Mouse (Mus musculus): ENCODE data around the gene Chn1.
A peak's percentile ranks its signal among the peaks of the same experiment; 100 is the strongest.

Chn1 gene

GRCm38 (mm10) chr2:73745647-73746374 lies 29.3 kb downstream of the Chn1 start:
- DNase-seq = peak; percentile 39 to 44

GRCm38 (mm10) chr2:73741286-73741685 lies 33.9 kb downstream of the Chn1 start:
- no peak for DNase-seq

- DNase-seq = no peak
Observed at GRCm38 (mm10) chr2:73727868-73728267, 47.3 kb downstream of the Chn1 start.

- DNase-seq = no peak
Observed at GRCm38 (mm10) chr2:73724934-73725333, 50.2 kb downstream of the Chn1 start.

- DNase-seq = no peak
Observed at GRCm38 (mm10) chr2:73721821-73722220, 53.3 kb downstream of the Chn1 start.

GRCm38 (mm10) chr2:73712481-73712880 lies 62.7 kb downstream of the Chn1 start:
- peak in 1 of 2 experiments; percentile 13 for DNase-seq

GRCm38 (mm10) chr2:73693045-73693444 lies 82.1 kb downstream of the Chn1 start:
- DNase-seq = no peak

GRCm38 (mm10) chr2:73690783-73691604 lies 84.2 kb downstream of the Chn1 start:
- no peak for DNase-seq

GRCm38 (mm10) chr2:73682500-73682899 lies 92.6 kb downstream of the Chn1 start:
- DNase-seq = no peak

GRCm38 (mm10) chr2:73680425-73681027 lies 94.6 kb downstream of the Chn1 start:
- DNase-seq = peak; percentile 73 to 81

GRCm38 (mm10) chr2:73668608-73669007 lies 106.5 kb downstream of the Chn1 start:
- no peak for DNase-seq

GRCm38 (mm10) chr2:73660566-73661134 lies 114.5 kb downstream of the Chn1 start:
- DNase-seq = no peak

- DNase-seq = peak; percentile 55 to 63
Observed at GRCm38 (mm10) chr2:73659726-73660565, 115.2 kb downstream of the Chn1 start.

- no peak for DNase-seq
Observed at GRCm38 (mm10) chr2:73659041-73659440, 116.1 kb downstream of the Chn1 start.

GRCm38 (mm10) chr2:73657961-73658360 lies 117.2 kb downstream of the Chn1 start:
- DNase-seq = no peak

GRCm38 (mm10) chr2:73657151-73657550 lies 118.0 kb downstream of the Chn1 start:
- DNase-seq = no peak

- no peak for DNase-seq
Observed at GRCm38 (mm10) chr2:73655663-73656062, 119.5 kb downstream of the Chn1 start.

- no peak for DNase-seq
Observed at GRCm38 (mm10) chr2:73654892-73655243, 120.3 kb downstream of the Chn1 start.

- no peak for DNase-seq
Observed at GRCm38 (mm10) chr2:73654059-73654891, 120.9 kb downstream of the Chn1 start.

GRCm38 (mm10) chr2:73637688-73638087 lies 137.5 kb downstream of the Chn1 start:
- no peak for DNase-seq

- no peak for DNase-seq
Observed at GRCm38 (mm10) chr2:73636387-73636786, 138.8 kb downstream of the Chn1 start.
